Mouse (Mus musculus) small intestine, adult 2 months (tissue): Measurements from ENCODE around the gene Map3k7.

Experiments
- CTCF ChIP-seq: fragments of 200-500 bp; IDR thresholded peaks from 2 replicates; pipeline ENCODE4 v1.5.1; 2012; ENCODE audit warnings: low read depth, mild to moderate bottlenecking, control low read depth, inconsistent platforms, low read length, moderate library complexity, mixed read lengths; ENCODE audit not compliant: insufficient replicate concordance, insufficient read length; ENCODE audit errors: extremely low read depth
- POLR2A ChIP-seq: fragments of 200-500 bp; IDR thresholded peaks from 2 replicates; pipeline ENCODE4 v1.6.1; 2012; ENCODE audit warnings: low read depth, mild to moderate bottlenecking, control low read depth, inconsistent platforms, low read length, moderate library complexity

GRCm38 (mm10) chr4:32049824-32050223, 85.9 kb downstream of the Map3k7 start:
- TF ChIP-seq POLR2A = no peak
- no peak for TF ChIP-seq CTCF
